Mouse (Mus musculus) heart, postnatal 0 days (tissue): Measurements from ENCODE around the gene Mcrip1. TPM values are rescaled to one million over a fixed set of nuclear protein-coding genes. Genes with fewer than 3 reads are reported as not detected.
A peak's percentile ranks its signal among the peaks of the same experiment; 100 is the strongest.

Source experiments
- ATAC-seq: fragments of 200-750 bp; cut with Nextera tagmentation; 2 replicates; pipeline ENCODE4 v1.8.0; 2017; ENCODE audit warnings: low read depth, moderate number of reproducible peaks, moderate library complexity; ENCODE audit not compliant: insufficient read depth
- DNase-seq: peaks from one replicate; pipeline ENCODE4 v3.0.0-alpha.2; 2016; ENCODE audit warnings: low spot score
- H3K27ac ChIP-seq: fragments of 300-500 bp; sonication (generic); 2 replicates; pipeline ENCODE4 v1.5.1; 2014; ENCODE audit warnings: low read depth, mild to moderate bottlenecking
- H3K27me3 ChIP-seq: fragments of 300-500 bp; sonication (generic); 2 replicates; pipeline ENCODE4 v1.6.1; 2014; ENCODE audit warnings: low read length, mixed read lengths; ENCODE audit not compliant: control insufficient read depth, insufficient read depth
- H3K36me3 ChIP-seq: fragments of 300-500 bp; sonication (generic); replicated peaks from 2 replicates; pipeline ENCODE4 v1.6.1; 2014; ENCODE audit warnings: low read length, mixed read lengths; ENCODE audit not compliant: control insufficient read depth, insufficient read depth
- H3K4me1 ChIP-seq: fragments of 300-500 bp; sonication (generic); 2 replicates; pipeline ENCODE4 v1.6.1; 2014; ENCODE audit warnings: antibody characterized with exemption; ENCODE audit not compliant: control insufficient read depth, insufficient read depth
- H3K4me2 ChIP-seq: fragments of 300-500 bp; sonication (generic); 2 replicates; pipeline ENCODE4 v1.6.1; 2014; ENCODE audit warnings: low read depth, mild to moderate bottlenecking, low read length, moderate library complexity
- H3K4me3 ChIP-seq: fragments of 300-500 bp; sonication (generic); 2 replicates; pipeline ENCODE4 v1.5.1; 2014; ENCODE audit warnings: low read depth, low read length
- H3K9ac ChIP-seq: fragments of 300-500 bp; sonication (generic); replicated peaks from 2 replicates; pipeline ENCODE4 v1.6.1; 2014; ENCODE audit warnings: low read depth, low read length, mixed read lengths
- H3K9me3 ChIP-seq: fragments of 300-500 bp; sonication (generic); replicated peaks from 2 replicates; pipeline ENCODE4 v1.6.1; 2016; ENCODE audit warnings: low read length; ENCODE audit not compliant: control insufficient read depth
- CTCF ChIP-seq: IDR thresholded peaks from 2 replicates; pipeline ENCODE4 v1.5.1; 2016; ENCODE audit warnings: antibody characterized with exemption, control low read depth, low read depth
- EP300 ChIP-seq: IDR thresholded peaks from 2 replicates; pipeline ENCODE4 v1.6.1; 2016; ENCODE audit warnings: antibody characterized with exemption, low read depth
- WGBS: fragments of 180-500 bp; shearing (Covaris S2); extraction: QIAGEN DNeasy Blood & Tissue Kit; methylation state at CpG from one replicate; pipeline ENCODE4 v1.1.7; 2014; 5-methylcytosine and 5-hydroxymethylcytosine counted together
- polyA plus RNA-seq: library from polyadenylated mRNA; unstranded; fragments of >200 nt; fragmentation: Nextera tagmentation; extraction: Ambion mirVana; gene quantifications from 2 replicates; pipeline ENCODE4 v1.2.1, GENCODE M21; 2015
- total RNA-seq: library from RNA; depleted of rRNA; stranded (reverse); fragments of >200 nt; gene quantifications from 2 replicates; pipeline ENCODE4 v1.2.3, GENCODE M21; 2014; ENCODE audit warnings: low replicate concordance

Mcrip1 gene
- total and polyA plus RNA-seq, 2 experiments from 2014 or later, result 93.5 to 138 TPM

DNA sequence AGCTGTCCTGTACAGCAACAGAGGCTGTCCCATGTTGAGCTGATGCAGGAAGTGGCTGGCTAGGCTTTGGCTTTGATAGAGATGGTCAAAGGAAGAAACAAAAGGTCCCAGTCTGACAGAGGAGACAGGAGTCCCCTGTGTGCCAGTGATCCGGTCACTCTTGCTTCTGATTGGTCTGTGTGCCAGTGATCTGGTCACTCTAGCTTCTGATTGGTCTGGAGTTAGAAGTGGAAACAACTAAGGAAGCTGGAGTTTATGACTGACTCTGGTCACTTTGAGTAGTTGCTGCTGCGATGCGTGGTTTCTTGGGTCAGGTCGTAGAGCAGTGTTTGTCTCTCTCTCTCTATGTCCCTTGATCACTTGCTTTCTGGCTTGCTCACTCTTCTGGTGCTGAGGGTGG lies 47.8 kb downstream of the Mcrip1 start:
- ATAC-seq, result no peak
- WGBS, result 85% methylated on average over 4 of the region's 4 CpGs
- peaks cover 21% of the 10 kb centered on the region for H3K36me3 ChIP-seq
- TF ChIP-seq EP300 (no peak), CTCF (no peak)
- DNase-seq, result no peak
- H3K27ac ChIP-seq, result no peak overlapping the region
- H3K9ac ChIP-seq, result no peak overlapping the region
- H3K4me3 ChIP-seq, result no peak overlapping the region
- H3K4me1 ChIP-seq, result peaks cover 8% of the 10 kb centered on the region
- H3K9me3 ChIP-seq, result no peaks in the 10 kb centered on the region
- no peaks in the 10 kb centered on the region for H3K27me3 ChIP-seq
- no peak overlapping the region for H3K4me2 ChIP-seq

DNA sequence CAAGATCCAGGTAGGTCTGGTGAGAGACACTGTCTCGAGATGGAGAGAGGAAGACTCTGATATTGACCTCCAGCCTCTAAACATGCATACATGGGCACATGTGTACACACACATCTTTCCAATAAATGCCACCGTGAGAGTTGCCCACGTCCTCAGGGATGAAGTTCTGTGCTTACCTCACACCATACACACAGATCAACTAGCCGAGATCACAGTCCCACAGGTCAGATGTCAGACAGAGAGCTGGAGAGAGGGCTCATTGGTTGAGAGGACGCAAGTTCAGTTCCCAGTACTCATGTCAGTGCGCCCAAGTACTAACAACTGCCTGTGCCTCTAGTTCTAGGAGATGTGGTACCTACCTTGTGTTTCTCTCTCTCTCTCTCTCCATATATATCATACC lies 48.5 kb downstream of the Mcrip1 start:
- ATAC-seq (no peak), DNase-seq (no peak)
- Histone ChIP-seq H3K9ac (no peak overlapping the region), H3K4me2 (no peak overlapping the region), H3K4me1 (peaks cover 8% of the 10 kb centered on the region), H3K36me3 (peaks cover 27% of the 10 kb centered on the region), H3K27ac (no peak overlapping the region), H3K4me3 (no peak overlapping the region), H3K9me3 (no peaks in the 10 kb centered on the region), H3K27me3 (no peaks in the 10 kb centered on the region)
- TF ChIP-seq CTCF, result no peak
- no peak for TF ChIP-seq EP300
- 52% methylated on average over 6 of the region's 6 CpGs for WGBS

DNA sequence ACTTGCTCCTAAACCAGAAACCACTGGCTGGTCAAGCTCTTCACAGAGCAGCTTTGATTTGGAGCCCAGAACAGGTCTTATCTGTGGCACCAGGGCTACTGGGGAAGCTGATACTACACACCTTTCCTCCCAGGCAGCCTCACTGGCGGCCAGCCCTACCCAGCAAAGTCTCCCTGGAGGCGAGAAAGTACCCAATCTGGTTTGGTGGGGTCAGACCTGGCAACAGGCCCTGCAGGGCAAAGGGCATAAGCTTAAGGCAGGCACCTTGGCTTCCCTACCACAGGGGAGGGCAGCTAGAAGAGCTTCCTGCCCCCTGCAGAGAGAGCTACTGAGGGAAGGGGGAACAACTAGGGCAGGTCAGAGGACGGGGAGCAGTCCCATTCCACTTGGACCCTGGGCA lies 49.2 kb downstream of the Mcrip1 start:
- Histone ChIP-seq H3K9ac (0 out of 2 replicates have a peak overlapping the region, but pooled peaks have one; percentile 26), H3K9me3 (no peaks in the 10 kb centered on the region), H3K4me1 (peaks cover 8% of the 10 kb centered on the region), H3K27me3 (no peaks in the 10 kb centered on the region), H3K4me3 (no peak overlapping the region), H3K4me2 (no peak overlapping the region), H3K36me3 (peaks cover 33% of the 10 kb centered on the region), H3K27ac (no peak overlapping the region)
- no peak for ATAC-seq
- no peak for DNase-seq
- TF ChIP-seq CTCF, result no peak
- no peak for TF ChIP-seq EP300
- 8% methylated on average over 3 of the region's 3 CpGs for WGBS

DNA sequence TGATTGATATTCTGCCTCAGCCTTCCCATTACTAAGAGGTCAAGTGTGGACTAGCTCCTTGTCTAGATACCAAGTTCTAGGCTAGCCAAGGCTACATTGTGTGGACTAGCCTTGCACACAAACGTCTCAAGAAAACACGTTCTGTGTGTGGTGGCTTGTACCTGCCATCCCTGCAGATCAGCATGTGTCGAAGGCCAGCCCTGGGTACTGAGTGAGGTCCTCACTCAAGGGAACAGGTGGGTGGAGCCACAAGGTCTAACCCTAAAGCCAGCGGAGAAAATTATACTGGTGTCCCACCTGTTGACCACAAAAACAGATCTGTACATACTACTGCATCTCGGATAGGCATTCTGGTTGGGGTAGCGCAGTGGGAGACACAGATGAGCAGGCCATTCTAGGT lies 49.6 kb downstream of the Mcrip1 start:
- Histone ChIP-seq H3K27me3 (no peaks in the 10 kb centered on the region), H3K4me2 (no peak overlapping the region), H3K27ac (no peak overlapping the region), H3K9ac (no peak overlapping the region), H3K9me3 (no peaks in the 10 kb centered on the region), H3K4me3 (no peak overlapping the region), H3K4me1 (peaks cover 8% of the 10 kb centered on the region), H3K36me3 (peaks cover 37% of the 10 kb centered on the region)
- TF ChIP-seq EP300, result no peak
- TF ChIP-seq CTCF, result no peak
- 78% methylated on average over 6 of the region's 6 CpGs for WGBS
- ATAC-seq (no peak), DNase-seq (no peak)

DNA sequence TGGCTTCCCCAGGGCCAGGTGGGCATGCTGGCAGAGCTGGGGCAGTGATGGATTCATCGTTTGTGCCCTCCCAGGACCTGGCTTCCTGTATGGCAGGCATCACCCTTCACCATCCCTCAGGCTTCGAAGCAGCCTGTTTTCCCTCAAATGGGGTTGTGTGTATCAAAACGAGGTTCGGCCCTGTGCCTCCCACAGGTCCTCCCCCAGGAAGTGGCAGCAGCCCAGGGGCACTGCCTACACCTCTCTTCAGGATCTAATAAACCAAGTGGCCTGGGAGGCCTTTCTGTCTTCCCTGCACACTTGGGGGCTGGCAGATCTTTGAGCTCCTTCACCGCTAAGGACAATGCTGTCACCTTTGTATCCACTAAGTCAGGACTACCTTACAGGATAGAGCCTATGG lies 50.6 kb downstream of the Mcrip1 start:
- 88% methylated on average over 5 of the region's 5 CpGs for WGBS
- Histone ChIP-seq H3K36me3 (peaks cover 45% of the 10 kb centered on the region), H3K27me3 (no peaks in the 10 kb centered on the region), H3K27ac (no peak overlapping the region), H3K4me2 (no peak overlapping the region), H3K4me3 (no peak overlapping the region), H3K4me1 (peaks cover 8% of the 10 kb centered on the region), H3K9ac (no peak overlapping the region), H3K9me3 (no peaks in the 10 kb centered on the region)
- ATAC-seq (no peak), DNase-seq (no peak)
- no peak for TF ChIP-seq CTCF
- TF ChIP-seq EP300, result no peak

DNA sequence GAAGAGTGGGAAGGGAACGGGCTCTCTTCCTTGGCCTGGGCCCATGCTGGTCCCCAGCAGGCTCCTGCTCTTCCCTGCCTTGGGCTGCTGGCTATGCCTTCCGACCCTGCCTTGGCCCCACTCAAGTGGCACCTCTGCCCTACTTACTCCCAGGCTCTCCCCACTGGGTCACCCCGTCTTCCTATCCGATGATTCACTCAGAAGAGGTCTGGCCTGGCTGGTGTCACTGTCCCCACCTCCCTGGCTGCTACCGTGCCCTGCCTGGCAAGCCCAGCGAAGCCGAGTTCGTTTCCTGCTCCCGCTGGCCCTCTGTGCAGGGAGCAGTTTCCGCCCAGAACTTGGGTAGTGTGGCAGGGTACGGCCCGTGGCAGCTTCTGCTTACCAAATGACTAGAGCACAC lies 51.3 kb downstream of the Mcrip1 start:
- TF ChIP-seq CTCF (no peak), EP300 (no peak)
- no peak for DNase-seq

More for the DNA sequence above, 51.3 kb downstream of the Mcrip1 start:
- ATAC-seq, result no peak
- no peak overlapping the region for H3K4me2 ChIP-seq
- no peak overlapping the region for H3K4me3 ChIP-seq
- H3K4me1 ChIP-seq, result peaks cover 11% of the 10 kb centered on the region
- H3K9ac ChIP-seq, result no peak overlapping the region
- H3K9me3 ChIP-seq, result no peaks in the 10 kb centered on the region
- H3K36me3 ChIP-seq, result peaks cover 45% of the 10 kb centered on the region
- no peaks in the 10 kb centered on the region for H3K27me3 ChIP-seq
- no peak overlapping the region for H3K27ac ChIP-seq
- 89% methylated on average over 12 of the region's 12 CpGs for WGBS
